Mouse (Mus musculus): ENCODE measurements around the gene Tlr8. TPM values are rescaled to one million over a fixed set of nuclear protein-coding genes. Genes with fewer than 3 reads are reported as not detected.

Gene Tlr8
- total RNA-seq, 2 experiments from 2014 or later = 5.4 to 15.5 TPM

DNA sequence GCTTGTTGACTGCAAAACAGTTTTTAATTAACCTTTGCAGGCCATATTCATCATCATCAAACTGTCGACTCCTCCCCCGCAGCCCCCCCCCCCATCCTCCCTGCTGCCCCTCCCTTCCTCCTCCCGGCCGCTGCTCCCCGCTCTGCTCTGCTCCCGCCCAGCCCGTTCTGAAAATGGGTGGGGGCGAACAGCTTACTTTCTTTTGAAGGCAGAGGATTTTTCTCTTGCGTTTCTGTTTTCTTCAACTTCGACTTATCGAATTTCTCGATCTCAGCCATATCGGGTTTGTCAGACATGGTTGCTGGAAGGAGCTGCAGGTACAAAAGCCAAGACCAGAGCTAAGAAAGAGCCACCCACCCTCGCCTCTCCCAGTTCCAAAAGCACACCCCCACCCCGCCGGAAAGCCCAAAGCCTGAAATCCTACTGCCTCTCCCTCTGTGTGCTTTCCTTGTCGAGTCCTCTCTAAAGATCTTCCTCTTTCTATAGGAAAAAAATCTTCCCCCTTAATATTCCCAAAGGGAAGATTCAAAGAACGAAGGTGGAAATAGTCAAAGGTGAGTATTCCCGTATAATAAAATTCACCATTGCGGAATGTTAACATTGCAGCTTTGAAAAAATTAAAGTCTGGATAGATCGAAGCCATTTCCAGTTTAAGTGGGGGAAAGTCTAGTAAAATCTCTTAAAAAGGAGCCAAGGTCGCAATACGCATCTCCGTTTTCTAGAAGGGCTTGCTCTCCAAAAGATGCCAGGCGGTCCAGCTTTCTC is 56.2 kb downstream of the Tlr8 start:
- no peak for ATAC-seq (replicated peaks; ENCODE audit: low FRiP score, poor library complexity, severe bottlenecking)

DNA sequence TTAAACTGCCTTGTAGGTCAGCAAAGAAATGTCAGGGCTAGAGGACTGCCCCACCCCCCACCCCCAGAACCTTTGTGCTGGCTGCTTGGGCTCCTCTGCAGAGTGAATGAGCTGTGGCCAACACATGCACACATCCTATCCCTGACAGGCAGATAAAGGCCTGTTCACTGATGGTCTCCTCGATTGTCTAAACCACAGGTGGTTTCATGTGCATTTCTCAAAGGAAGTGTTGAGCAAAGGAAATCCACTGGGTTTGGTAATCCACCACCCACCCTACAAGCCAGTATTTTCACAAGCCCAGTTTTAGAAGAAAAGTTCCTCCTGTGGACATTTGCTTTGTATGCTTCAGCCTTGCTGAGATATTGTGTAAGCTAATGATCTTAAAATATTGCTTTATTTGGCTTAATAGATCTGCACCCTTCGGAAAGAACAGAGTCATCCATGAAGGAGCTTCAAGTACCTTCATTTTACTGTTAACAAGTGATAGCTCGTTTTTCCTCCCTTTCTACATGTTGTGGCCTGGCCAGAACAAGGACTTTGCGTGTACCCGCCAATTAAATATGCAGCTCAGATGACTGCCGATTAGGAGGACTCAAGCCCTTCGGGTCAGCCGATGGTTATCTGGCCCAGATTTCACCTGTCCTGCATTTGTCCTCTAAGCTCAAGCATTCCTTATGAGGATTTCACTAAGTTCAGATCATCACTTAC is 58.2 kb downstream of the Tlr8 start:
- ATAC-seq (replicated peaks; ENCODE audit: low FRiP score, poor library complexity, severe bottlenecking) = no peak

DNA sequence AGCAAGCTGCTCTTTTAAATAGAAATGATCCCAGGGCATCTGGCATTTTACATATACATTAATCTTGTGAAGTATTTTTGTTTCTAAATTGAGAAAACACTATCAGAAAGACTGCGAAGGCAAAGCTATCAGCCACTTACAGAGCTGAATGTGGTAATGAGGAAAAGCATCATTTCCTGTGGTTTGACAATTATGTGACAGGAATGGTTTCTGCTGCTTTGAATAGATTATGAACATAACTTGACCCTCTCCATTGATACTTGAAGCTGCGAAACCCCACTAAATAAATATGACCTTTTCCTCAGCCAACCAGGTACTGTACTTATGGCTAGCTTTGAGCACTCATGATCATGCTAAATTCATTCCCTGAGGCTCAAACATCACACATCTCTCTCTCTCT is 62.8 kb downstream of the Tlr8 start:
- no peak for ATAC-seq (replicated peaks; ENCODE audit: low FRiP score, poor library complexity, severe bottlenecking)

DNA sequence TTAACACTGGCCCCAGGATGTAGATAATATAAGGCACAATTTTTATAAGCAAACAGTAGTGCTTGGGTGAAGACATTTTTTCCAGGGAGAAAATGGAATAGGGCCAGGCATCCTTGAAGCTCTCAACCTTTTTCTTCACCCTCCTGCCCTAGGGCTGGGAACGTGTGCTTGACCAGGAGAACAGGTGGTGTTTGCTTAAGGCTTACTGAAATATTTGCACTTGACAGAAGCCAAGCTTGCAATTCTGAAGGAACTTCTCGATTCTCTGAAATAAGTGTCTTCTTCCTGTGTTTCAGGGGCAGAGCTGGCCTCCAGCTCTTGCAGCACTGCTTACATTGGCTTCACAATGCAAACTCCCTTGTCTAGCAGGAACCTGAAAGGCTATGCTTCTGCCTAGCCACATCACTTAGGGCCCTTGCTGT is 68.9 kb downstream of the Tlr8 start:
- ATAC-seq (replicated peaks; ENCODE audit: low FRiP score, poor library complexity, severe bottlenecking) = no peak

Other genes starting within 250 kb of the Tlr8 start
- 1,554 and 1,569 TPM in 2 replicates for gene Tmsb4x, start 55.0 kb downstream of the Tlr8 start, total RNA-seq (2015; ENCODE audit: low replicate concordance)
- gene Tmsb4x, start 55.0 kb downstream of the Tlr8 start, total RNA-seq (2017; ENCODE audit: low replicate concordance) = 487 and 758 TPM in 2 replicates
- 5.8 and 15.5 TPM in 2 replicates for gene Tlr7, start 66.2 kb upstream of the Tlr8 start, total RNA-seq (2015; ENCODE audit: low replicate concordance)
- gene Tlr7, start 66.2 kb upstream of the Tlr8 start, total RNA-seq (2017; ENCODE audit: low replicate concordance) = 3.6 and 3.9 TPM in 2 replicates
- 7.6 and 19.7 TPM in 2 replicates for gene Prps2, start 118.4 kb upstream of the Tlr8 start, total RNA-seq (2015; ENCODE audit: low replicate concordance)
- gene Prps2, start 118.4 kb upstream of the Tlr8 start, total RNA-seq (2017; ENCODE audit: low replicate concordance) = 6.2 and 8.6 TPM in 2 replicates

Measured in erythroid progenitor cell, adult 5-6 weeks (primary cell).